Mouse (Mus musculus) CH12.LX (cell line): ENCODE results near the gene Cxcl16. TPM values are rescaled to one million over a fixed set of nuclear protein-coding genes. Genes with fewer than 3 reads are reported as not detected.

Experiments
- DNase-seq: peaks from one replicate; pipeline ENCODE4 v3.0.0-alpha.2; 2013; ENCODE audit errors: extremely low read depth
- H3K27ac ChIP-seq: 2 replicates; pipeline ENCODE4 v1.5.1; 2012; ENCODE audit warnings: low read depth, mild to moderate bottlenecking, control low read depth, moderate library complexity; ENCODE audit not compliant: insufficient read depth
- H3K27me3 ChIP-seq: replicated peaks from 2 replicates; pipeline ENCODE3; 2012; ENCODE audit warnings: inconsistent platforms
- H3K36me3 ChIP-seq, 2 experiments: replicated peaks in 1 of 2; 2 replicates each; pipeline versions ENCODE3 to v1.6.1; 2012; ENCODE audit warnings: inconsistent platforms in 1 of 2, low read length in 1 of 2, mild to moderate bottlenecking in 1 of 2, mixed read lengths in 1 of 2, moderate library complexity in 1 of 2; ENCODE audit not compliant: control insufficient read depth in 1 of 2, insufficient read depth in 1 of 2
- H3K4me1 ChIP-seq, 2 experiments: 2 replicates each; pipeline ENCODE4 v1.6.1; 2012; ENCODE audit warnings: inconsistent platforms in 1 of 2, moderate library complexity in 1 of 2; ENCODE audit not compliant: insufficient read depth in 2 of 2, control insufficient read depth in 1 of 2
- H3K4me2 ChIP-seq: 2 replicates; pipeline ENCODE4 v1.6.1; 2012; ENCODE audit warnings: low read depth, mild to moderate bottlenecking, control low read depth; ENCODE audit not compliant: poor library complexity, insufficient read depth, severe bottlenecking
- H3K4me3 ChIP-seq, 3 experiments: fragments of 150-350 bp in 1 of 3; sonication (generic) in 1 of 3; replicated peaks in 1 of 3; 2 replicates each; pipeline versions ENCODE3 to v1.5.1; 2011 to 2012; ENCODE audit warnings: low read depth in 2 of 3, low read length in 2 of 3, mild to moderate bottlenecking in 2 of 3, moderate library complexity in 2 of 3, control low read depth in 1 of 3, improper control_type of control experiment in 1 of 3, inconsistent platforms in 1 of 3, mixed read lengths in 1 of 3; ENCODE audit not compliant: poor library complexity in 1 of 3
- H3K79me2 ChIP-seq: replicated peaks from 2 replicates; pipeline ENCODE4 v1.6.1; 2012; ENCODE audit warnings: mild to moderate bottlenecking, moderate library complexity; ENCODE audit not compliant: control insufficient read depth, poor library complexity, insufficient read depth, severe bottlenecking; ENCODE audit errors: extremely low read depth
- H3K9ac ChIP-seq: 2 replicates; pipeline ENCODE4 v1.6.1; 2012; ENCODE audit warnings: low read depth, mild to moderate bottlenecking, control low read depth, moderate library complexity; ENCODE audit not compliant: insufficient read depth
- H3K9me3 ChIP-seq: replicated peaks from 2 replicates; pipeline ENCODE3; 2012; ENCODE audit warnings: low read length, inconsistent platforms, mixed read lengths
- BHLHE40 ChIP-seq: IDR thresholded peaks from 2 replicates; pipeline ENCODE4 v1.6.1; 2011; ENCODE audit warnings: mild to moderate bottlenecking, low read depth, low read length, improper control_type of control experiment
- CHD1 ChIP-seq: IDR thresholded peaks from 2 replicates; pipeline ENCODE4 v1.6.1; 2012; ENCODE audit warnings: low read depth, low read length, improper control_type of control experiment, inconsistent platforms
- E2F4 ChIP-seq: IDR thresholded peaks from 2 replicates; pipeline ENCODE4 v1.6.1; 2011; ENCODE audit warnings: low read depth, low read length, improper control_type of control experiment; ENCODE audit not compliant: insufficient replicate concordance
- ELF1 ChIP-seq: IDR thresholded peaks from 2 replicates; pipeline ENCODE4 v1.6.1; 2014; ENCODE audit warnings: low read depth, mild to moderate bottlenecking, inconsistent platforms, low read length, improper control_type of control experiment
- ETS1 ChIP-seq: conservative IDR thresholded peaks from 2 replicates; pipeline ENCODE4 v1.6.1; 2012; ENCODE audit warnings: low read depth, mild to moderate bottlenecking, inconsistent platforms, low read length, improper control_type of control experiment, moderate library complexity
- GABPA ChIP-seq: IDR thresholded peaks from 2 replicates; pipeline ENCODE4 v1.6.1; 2012; ENCODE audit warnings: low read depth, low read length, improper control_type of control experiment, inconsistent platforms; ENCODE audit not compliant: insufficient replicate concordance
- MAX ChIP-seq: IDR thresholded peaks from 2 replicates; pipeline ENCODE4 v1.6.1; 2011; ENCODE audit warnings: low read length, improper control_type of control experiment
- MAZ ChIP-seq: IDR thresholded peaks from 2 replicates; pipeline ENCODE4 v1.6.1; 2012; ENCODE audit warnings: low read depth, mild to moderate bottlenecking, inconsistent platforms, low read length, improper control_type of control experiment, moderate library complexity
- NELFE ChIP-seq: IDR thresholded peaks from 2 replicates; pipeline ENCODE4 v1.6.1; 2011; ENCODE audit warnings: low read depth, low read length, improper control_type of control experiment
- NRF1 ChIP-seq: IDR thresholded peaks from 2 replicates; pipeline ENCODE4 v1.6.1; 2014; ENCODE audit warnings: low read depth, mild to moderate bottlenecking, inconsistent platforms, low read length, improper control_type of control experiment, moderate library complexity
- TCF12 ChIP-seq: IDR thresholded peaks from 2 replicates; pipeline ENCODE4 v1.6.1; 2014; ENCODE audit warnings: low read depth, mild to moderate bottlenecking, inconsistent platforms, low read length, improper control_type of control experiment
- UBTF ChIP-seq: IDR thresholded peaks from 2 replicates; pipeline ENCODE4 v1.6.1; 2012; ENCODE audit warnings: low read depth, mild to moderate bottlenecking, inconsistent platforms, low read length, improper control_type of control experiment, moderate library complexity
- USF1 ChIP-seq: IDR thresholded peaks from 2 replicates; pipeline ENCODE4 v1.6.1; 2014; ENCODE audit warnings: low read depth, mild to moderate bottlenecking, inconsistent platforms, low read length, improper control_type of control experiment
- USF2 ChIP-seq: conservative IDR thresholded peaks from 2 replicates; pipeline ENCODE4 v1.6.1; 2011; ENCODE audit warnings: low read depth, low read length, improper control_type of control experiment
- ZKSCAN1 ChIP-seq: IDR thresholded peaks from 2 replicates; pipeline ENCODE4 v1.6.1; 2012; ENCODE audit warnings: low read depth, inconsistent platforms, low read length, improper control_type of control experiment, borderline replicate concordance
- ZMIZ1 ChIP-seq: IDR thresholded peaks from 2 replicates; pipeline ENCODE4 v1.6.1; 2012; ENCODE audit warnings: low read depth, mild to moderate bottlenecking, inconsistent platforms, low read length, improper control_type of control experiment
- ZNF384 ChIP-seq: IDR thresholded peaks from 2 replicates; pipeline ENCODE4 v1.6.1; 2012; ENCODE audit warnings: low read depth, low read length, improper control_type of control experiment, inconsistent platforms
- dilution Hi-C: fragments of 300-500 bp; cut with MboI; formaldehyde crosslinking; loops from 2 replicates; pipeline ENCODE4 v1.14.3; 2020; ENCODE audit warnings: low sequenced_read_pairs; ENCODE audit not compliant: extremely low pct_unique_long_range_greater_than_20kb, extremely low pct_ligation_motif_present
- in situ Hi-C: fragments of 300-500 bp; cut with MboI; formaldehyde crosslinking; loops from 3 replicates; pipeline ENCODE4 v1.14.3; 2019; ENCODE audit warnings: low sequenced_read_pairs, low pct_ligation_motif_present, low pct_unique_long_range_greater_than_20kb, mixed read lengths
- polyA plus RNA-seq: library from polyadenylated mRNA; unstranded; fragments of >175 nt; gene quantifications from 2 replicates; pipeline ENCODE4 v1.2.1, GENCODE M21; 2012; ENCODE audit warnings: low read depth; ENCODE audit not compliant: insufficient read length
- total RNA-seq, 2 experiments: library from RNA; depleted of rRNA; stranded (reverse); fragments of 300-350 nt in 1 of 2; fragments of >200 nt in 1 of 2; gene quantifications; 2 replicates each; pipeline ENCODE4 v1.2.3; 2012 to 2014

Gene Cxcl16
- total and polyA plus RNA-seq, 3 experiments, result 0.04 to 0.56 TPM; not detected in 1

DNA sequence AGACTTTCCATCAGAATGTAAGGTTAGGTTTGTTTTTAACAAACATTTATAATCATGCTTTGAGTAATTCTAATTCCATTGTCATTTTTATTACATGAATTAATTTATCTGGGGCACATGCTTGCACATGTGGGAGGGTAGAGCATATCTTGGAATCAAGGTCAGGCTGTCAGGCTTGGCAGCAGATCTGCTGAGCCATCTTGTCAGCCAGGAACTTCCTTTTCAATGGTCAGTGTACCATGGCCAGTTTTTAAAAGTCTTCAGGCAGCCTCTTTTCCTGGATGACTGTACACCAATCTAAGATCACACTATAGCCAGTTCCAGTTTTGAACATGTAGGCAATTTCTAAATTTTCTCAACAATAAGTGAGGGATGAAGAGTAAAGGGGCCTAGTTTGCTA, 12.9 kb upstream of the Cxcl16 start:
- Histone ChIP-seq H3K4me1 (peaks cover 0 to 24% of the 10 kb centered on the region in 2 experiments; a peak in 2 of 4 replicates), H3K4me2 (no peak overlapping the region), H3K4me3 (no peak overlapping the region), H3K27ac (no peak overlapping the region), H3K27me3 (no peaks in the 10 kb centered on the region), H3K9ac (no peak overlapping the region), H3K9me3 (no peaks in the 10 kb centered on the region), H3K36me3 (no peaks in the 10 kb centered on the region), H3K79me2 (no peaks in the 10 kb centered on the region)
- dilution Hi-C loops, result no loop called here
- no peak for DNase-seq
- in situ Hi-C loops, result no loop called here
- TF ChIP-seq UBTF, result no peak
- no peak for TF ChIP-seq NELFE

DNA sequence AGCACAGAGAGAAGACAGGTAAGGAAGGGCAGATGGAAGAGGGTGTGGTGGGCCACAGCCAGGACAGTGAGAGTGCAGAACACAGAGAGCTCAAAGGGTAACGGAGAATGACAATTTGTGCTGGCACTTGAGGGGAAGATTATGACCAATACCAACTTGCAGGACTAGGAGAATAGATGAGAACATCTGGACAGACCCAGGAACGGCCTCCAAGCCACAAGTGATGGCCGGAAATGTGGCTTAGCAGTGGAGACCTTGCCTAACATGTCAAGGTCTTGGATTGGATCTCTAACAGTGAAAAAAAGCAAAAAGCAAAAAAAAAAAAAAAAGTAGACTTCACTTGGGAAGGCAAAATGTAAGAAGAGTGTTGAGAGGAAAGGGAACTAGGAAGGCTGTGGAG, 10.0 kb upstream of the Cxcl16 start:
- Histone ChIP-seq H3K9me3 (no peaks in the 10 kb centered on the region), H3K4me1 (peaks cover 0 to 14% of the 10 kb centered on the region in 2 experiments; a peak in 2 of 4 replicates), H3K79me2 (no peaks in the 10 kb centered on the region), H3K4me2 (no peak overlapping the region), H3K27ac (no peak overlapping the region), H3K36me3 (no peaks in the 10 kb centered on the region), H3K27me3 (no peaks in the 10 kb centered on the region), H3K4me3 (no peak overlapping the region), H3K9ac (no peak overlapping the region)
- in situ Hi-C loops (no loop called here), dilution Hi-C loops (no loop called here)
- TF ChIP-seq BHLHE40, result no peak
- TF ChIP-seq USF1, result no peak
- TF ChIP-seq NRF1, result no peak
- TF ChIP-seq UBTF, result no peak
- TF ChIP-seq USF2, result no peak
- no peak for TF ChIP-seq ZMIZ1
- no peak for TF ChIP-seq TCF12
- no peak for TF ChIP-seq GABPA
- TF ChIP-seq ETS1, result no peak
- TF ChIP-seq MAX, result no peak
- no peak for TF ChIP-seq ZKSCAN1
- TF ChIP-seq E2F4, result no peak
- no peak for TF ChIP-seq MAZ
- no peak for TF ChIP-seq ZNF384
- no peak for TF ChIP-seq ELF1
- no peak for TF ChIP-seq CHD1
- DNase-seq, result no peak
